Mouse (Mus musculus): ENCODE measurements around the gene Hsd11b1. TPM values are rescaled to one million over a fixed set of nuclear protein-coding genes. Genes with fewer than 3 reads are reported as not detected.
"Not testable (repeated sequence)": the region's sequence is repeated elsewhere in the genome, so short reads cannot be mapped to it uniquely, and the experiment has no call there.

The Hsd11b1 gene
- polyA plus RNA-seq, 1 experiment from 2014 or later = 2.4 TPM

- no peaks in the 10 kb centered on the region for H3K36me3 ChIP-seq
- no peak overlapping the region for H3K4me3 ChIP-seq (replicated peaks)
- no peak overlapping the region for H3K4me2 ChIP-seq
- H3K4me1 ChIP-seq = 0 out of 2 replicates have a peak, but pooled peaks cover under 1% of the 10 kb centered on the region
- H3K9ac ChIP-seq = no peak overlapping the region
- 67% methylated on average over 5 of the region's 5 CpGs for WGBS
- no peaks in the 10 kb centered on the region for H3K9me3 ChIP-seq
- H3K27ac ChIP-seq = no peak overlapping the region
- H3K27me3 ChIP-seq (replicated peaks) = no peaks in the 10 kb centered on the region
- ATAC-seq (ENCODE audit: insufficient read depth, low FRiP score, low read depth) = no peak; the same call in 1 of the 2 replicates
Measured at GRCm38 (mm10) chr1:193295920-193296319, 32.0 kb upstream of the Hsd11b1 start.

GRCm38 (mm10) chr1:193293926-193294325 lies 30.1 kb upstream of the Hsd11b1 start:
- 76% methylated on average over 3 of the region's 3 CpGs for WGBS

GRCm38 (mm10) chr1:193293039-193293438 lies 29.2 kb upstream of the Hsd11b1 start:
- WGBS = 54% methylated on average over 2 of the region's 2 CpGs
- H3K27ac ChIP-seq = no peak overlapping the region
- ATAC-seq (ENCODE audit: insufficient read depth, low FRiP score, low read depth) = no peak

More at GRCm38 (mm10) chr1:193293926-193294325, 30.1 kb upstream of the Hsd11b1 start:
- Histone ChIP-seq H3K4me2 (no peak overlapping the region), H3K4me3 (replicated peaks) (no peak overlapping the region), H3K27me3 (replicated peaks) (no peaks in the 10 kb centered on the region), H3K4me1 (no peaks in the 10 kb centered on the region), H3K27ac (no peak overlapping the region), H3K9ac (no peak overlapping the region), H3K9me3 (no peaks in the 10 kb centered on the region), H3K36me3 (no peaks in the 10 kb centered on the region)
- no peak for ATAC-seq (ENCODE audit: insufficient read depth, low FRiP score, low read depth)

GRCm38 (mm10) chr1:193290686-193291085 lies 26.8 kb upstream of the Hsd11b1 start:
- no peaks in the 10 kb centered on the region for H3K36me3 ChIP-seq
- ATAC-seq (ENCODE audit: insufficient read depth, low FRiP score, low read depth) = no peak
- H3K9me3 ChIP-seq = no peaks in the 10 kb centered on the region
- no peak overlapping the region for H3K4me3 ChIP-seq (replicated peaks)
- H3K4me1 ChIP-seq = no peaks in the 10 kb centered on the region
- H3K9ac ChIP-seq = no peak overlapping the region
- H3K27ac ChIP-seq = no peak overlapping the region
- H3K27me3 ChIP-seq (replicated peaks) = no peaks in the 10 kb centered on the region
- H3K4me2 ChIP-seq = no peak overlapping the region

More at GRCm38 (mm10) chr1:193293039-193293438, 29.2 kb upstream of the Hsd11b1 start:
- Histone ChIP-seq H3K4me2 (no peak overlapping the region), H3K4me3 (replicated peaks) (no peak overlapping the region), H3K4me1 (no peaks in the 10 kb centered on the region), H3K36me3 (no peaks in the 10 kb centered on the region), H3K27me3 (replicated peaks) (no peaks in the 10 kb centered on the region), H3K9me3 (no peaks in the 10 kb centered on the region), H3K9ac (no peak overlapping the region)

GRCm38 (mm10) chr1:193289914-193290313 lies 26.0 kb upstream of the Hsd11b1 start:
- Histone ChIP-seq H3K27me3 (replicated peaks) (no peaks in the 10 kb centered on the region), H3K9ac (no peak overlapping the region), H3K9me3 (no peaks in the 10 kb centered on the region), H3K4me1 (no peaks in the 10 kb centered on the region), H3K4me3 (replicated peaks) (no peak overlapping the region), H3K27ac (no peak overlapping the region), H3K4me2 (no peak overlapping the region), H3K36me3 (no peaks in the 10 kb centered on the region)
- 83% methylated on average over 5 of the region's 5 CpGs for WGBS
- no peak for ATAC-seq (ENCODE audit: insufficient read depth, low FRiP score, low read depth)

GRCm38 (mm10) chr1:193289076-193289475 lies 25.2 kb upstream of the Hsd11b1 start:
- Histone ChIP-seq H3K27me3 (replicated peaks) (no peaks in the 10 kb centered on the region), H3K9me3 (no peaks in the 10 kb centered on the region), H3K9ac (no peak overlapping the region), H3K36me3 (no peaks in the 10 kb centered on the region), H3K4me2 (no peak overlapping the region), H3K4me1 (no peaks in the 10 kb centered on the region), H3K27ac (no peak overlapping the region), H3K4me3 (replicated peaks) (no peak overlapping the region)
- ATAC-seq (ENCODE audit: insufficient read depth, low FRiP score, low read depth) = no peak
- WGBS = 89% methylated on average over 3 of the region's 3 CpGs

- Histone ChIP-seq H3K4me2 (no peak overlapping the region), H3K9me3 (no peaks in the 10 kb centered on the region), H3K36me3 (no peaks in the 10 kb centered on the region), H3K27me3 (replicated peaks) (no peaks in the 10 kb centered on the region), H3K27ac (no peak overlapping the region), H3K9ac (no peak overlapping the region), H3K4me3 (replicated peaks) (no peak overlapping the region), H3K4me1 (no peaks in the 10 kb centered on the region)
- 57% methylated on average over 2 of the region's 2 CpGs for WGBS
- no peak for ATAC-seq (ENCODE audit: insufficient read depth, low FRiP score, low read depth)
Measured at GRCm38 (mm10) chr1:193287578-193287977, 23.7 kb upstream of the Hsd11b1 start.

GRCm38 (mm10) chr1:193285766-193286325 lies 22.0 kb upstream of the Hsd11b1 start:
- WGBS = 77% methylated on average over 3 of the region's 3 CpGs
- ATAC-seq (ENCODE audit: insufficient read depth, low FRiP score, low read depth); H3K27ac ChIP-seq; H3K27me3 ChIP-seq (replicated peaks); H3K4me1 ChIP-seq; H3K9me3 ChIP-seq; H3K36me3 ChIP-seq; H3K4me3 ChIP-seq (replicated peaks); H3K9ac ChIP-seq; H3K4me2 ChIP-seq: not testable (repeated sequence)

GRCm38 (mm10) chr1:193284228-193284779 lies 20.4 kb upstream of the Hsd11b1 start:
- ATAC-seq (ENCODE audit: insufficient read depth, low FRiP score, low read depth) = no peak
- no peaks in the 10 kb centered on the region for H3K36me3 ChIP-seq
- H3K4me1 ChIP-seq = no peaks in the 10 kb centered on the region
- H3K4me3 ChIP-seq (replicated peaks) = no peak overlapping the region
- no peak overlapping the region for H3K4me2 ChIP-seq
- no peak overlapping the region for H3K27ac ChIP-seq
- H3K9ac ChIP-seq = no peak overlapping the region
- no peaks in the 10 kb centered on the region for H3K27me3 ChIP-seq (replicated peaks)
- H3K9me3 ChIP-seq = no peaks in the 10 kb centered on the region
- 78% methylated on average over 7 of the region's 7 CpGs for WGBS

- WGBS = 87% methylated on average over 2 of the region's 2 CpGs
- Histone ChIP-seq H3K36me3 (no peaks in the 10 kb centered on the region), H3K4me1 (no peaks in the 10 kb centered on the region)
Measured at GRCm38 (mm10) chr1:193281344-193281743, 17.5 kb upstream of the Hsd11b1 start.

GRCm38 (mm10) chr1:193279492-193279891 lies 15.6 kb upstream of the Hsd11b1 start:
- Histone ChIP-seq H3K27ac (no peak overlapping the region), H3K4me1 (no peaks in the 10 kb centered on the region), H3K9me3 (no peaks in the 10 kb centered on the region), H3K9ac (no peak overlapping the region), H3K4me2 (no peak overlapping the region), H3K36me3 (no peaks in the 10 kb centered on the region), H3K4me3 (replicated peaks) (no peak overlapping the region), H3K27me3 (replicated peaks) (no peaks in the 10 kb centered on the region)
- ATAC-seq (ENCODE audit: insufficient read depth, low FRiP score, low read depth) = no peak
- WGBS = 73% methylated on average over 4 of the region's 4 CpGs

More at GRCm38 (mm10) chr1:193281344-193281743, 17.5 kb upstream of the Hsd11b1 start:
- H3K4me2 ChIP-seq = no peak overlapping the region
- ATAC-seq (ENCODE audit: insufficient read depth, low FRiP score, low read depth) = no peak
- H3K27me3 ChIP-seq (replicated peaks) = no peaks in the 10 kb centered on the region
- no peak overlapping the region for H3K4me3 ChIP-seq (replicated peaks)
- no peak overlapping the region for H3K9ac ChIP-seq
- no peak overlapping the region for H3K27ac ChIP-seq
- no peaks in the 10 kb centered on the region for H3K9me3 ChIP-seq

GRCm38 (mm10) chr1:193278414-193279045 lies 14.7 kb upstream of the Hsd11b1 start:
- no peak overlapping the region for H3K4me2 ChIP-seq
- H3K4me3 ChIP-seq (replicated peaks) = no peak overlapping the region
- H3K27ac ChIP-seq = no peak overlapping the region
- H3K36me3 ChIP-seq = no peaks in the 10 kb centered on the region
- no peak overlapping the region for H3K9ac ChIP-seq
- no peak for ATAC-seq (ENCODE audit: insufficient read depth, low FRiP score, low read depth)
- WGBS = 58% methylated on average over 6 of the region's 6 CpGs
- H3K27me3 ChIP-seq (replicated peaks) = no peaks in the 10 kb centered on the region
- H3K9me3 ChIP-seq = no peaks in the 10 kb centered on the region
- H3K4me1 ChIP-seq = no peaks in the 10 kb centered on the region

Data from stomach, embryonic 15.5 days (tissue).